Mouse (Mus musculus) liver, embryonic 14.5 days (tissue): ENCODE results near the gene Defb48.

Experiments
- CTCF ChIP-seq: IDR thresholded peaks from 2 replicates; pipeline ENCODE4 v1.5.1; 2016; ENCODE audit warnings: antibody characterized with exemption, low read depth, control low read depth
- EP300 ChIP-seq: IDR thresholded peaks from 2 replicates; pipeline ENCODE4 v1.6.1; 2016; ENCODE audit warnings: antibody characterized with exemption, low read depth

GRCm38 (mm10) chr14:62937675-62938074 lies 46.6 kb downstream of the Defb48 start:
- TF ChIP-seq EP300 = no peak
- TF ChIP-seq CTCF = no peak
